Mouse (Mus musculus) megakaryocyte, embryonic 14.5 days (primary cell): ENCODE measurements around the gene Dclk1. TPM values are rescaled to one million over a fixed set of nuclear protein-coding genes. Genes with fewer than 3 reads are reported as not detected.

Experiments
- H3K27me3 ChIP-seq: replicated peaks from 2 replicates; pipeline ENCODE3; 2012; ENCODE audit warnings: inconsistent platforms
- H3K36me3 ChIP-seq: replicated peaks from 2 replicates; pipeline ENCODE3; 2012; ENCODE audit warnings: low read length, inconsistent platforms, mixed read lengths
- H3K4me1 ChIP-seq: 2 replicates; pipeline ENCODE4 v1.6.1; 2012; ENCODE audit warnings: inconsistent platforms
- H3K4me3 ChIP-seq: replicated peaks from 2 replicates; pipeline ENCODE3; 2012; ENCODE audit warnings: moderate library complexity, mild to moderate bottlenecking, inconsistent platforms
- H3K9me3 ChIP-seq: 2 replicates; pipeline ENCODE4 v1.6.1; 2012; ENCODE audit warnings: inconsistent platforms
- FLI1 ChIP-seq: IDR thresholded peaks from 2 replicates; pipeline ENCODE4 v1.6.1; 2012; ENCODE audit warnings: low read length, inconsistent platforms, mixed read lengths
- GATA1 ChIP-seq: IDR thresholded peaks from 3 replicates; pipeline ENCODE4 v1.6.1; 2012; ENCODE audit warnings: mixed read lengths, low read length, inconsistent platforms, borderline replicate concordance
- polyA plus RNA-seq: library from polyadenylated mRNA; stranded (reverse); fragments of >175 nt; gene quantifications from 2 replicates; pipeline ENCODE4 v1.2.3, GENCODE M21; 2012; ENCODE audit warnings: low replicate concordance; ENCODE audit not compliant: insufficient read depth

The Dclk1 gene
- polyA plus RNA-seq, 1 experiment, result not detected

DNA sequence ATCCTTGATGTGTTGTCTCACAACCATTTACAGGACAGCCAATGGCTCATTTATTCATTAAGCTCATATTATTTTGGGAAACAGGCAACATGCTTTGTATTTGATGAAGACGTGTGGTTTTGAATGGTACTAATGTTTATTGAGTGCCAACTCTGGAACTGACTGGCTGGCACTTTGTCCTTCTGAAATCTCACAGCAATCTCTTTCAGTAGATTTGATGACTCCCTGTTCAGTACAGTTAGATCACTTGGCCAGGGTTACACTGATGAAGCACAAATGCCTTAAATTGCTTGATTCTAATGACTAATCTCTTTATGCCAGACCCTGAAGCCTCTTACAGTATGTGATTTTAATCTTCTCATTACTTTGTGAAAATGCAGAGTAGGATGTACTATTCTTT lies 75.9 kb downstream of the Dclk1 start:
- Histone ChIP-seq H3K27me3 (no peaks in the 10 kb centered on the region), H3K36me3 (no peaks in the 10 kb centered on the region), H3K4me1 (no peaks in the 10 kb centered on the region), H3K4me3 (no peak overlapping the region), H3K9me3 (no peaks in the 10 kb centered on the region)
- TF ChIP-seq FLI1 (no peak), GATA1 (no peak)

DNA sequence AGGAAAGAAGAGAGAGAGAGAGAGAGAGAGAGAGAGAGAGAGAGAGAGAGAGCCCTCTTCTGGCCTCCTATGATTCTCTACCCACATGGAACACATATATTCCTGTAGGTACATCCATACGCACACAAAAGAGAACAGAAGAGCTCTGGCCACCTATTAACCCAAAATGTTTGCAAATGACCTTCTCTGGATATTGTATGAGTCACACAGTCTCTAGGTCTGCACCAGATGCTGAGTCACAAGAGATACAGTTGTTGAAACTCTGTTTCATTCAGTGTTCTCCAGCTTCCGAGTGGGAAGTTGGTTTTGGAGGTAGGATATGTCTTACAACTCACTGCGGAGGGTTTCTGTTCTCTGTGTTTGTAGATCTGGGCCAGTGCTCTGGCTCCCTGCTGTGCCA lies 78.4 kb downstream of the Dclk1 start:
- no peak overlapping the region for H3K4me3 ChIP-seq
- H3K4me1 ChIP-seq, result no peaks in the 10 kb centered on the region
- no peak for TF ChIP-seq FLI1
- TF ChIP-seq GATA1, result no peak
- no peaks in the 10 kb centered on the region for H3K36me3 ChIP-seq
- H3K27me3 ChIP-seq, result no peaks in the 10 kb centered on the region
- no peaks in the 10 kb centered on the region for H3K9me3 ChIP-seq

GRCm38 (mm10) chr3:55324029-55324428 lies 81.9 kb downstream of the Dclk1 start:
- H3K36me3 ChIP-seq, result no peaks in the 10 kb centered on the region
- H3K27me3 ChIP-seq, result no peaks in the 10 kb centered on the region
- TF ChIP-seq GATA1 (no peak), FLI1 (no peak)
- no peaks in the 10 kb centered on the region for H3K4me1 ChIP-seq
- H3K9me3 ChIP-seq, result no peaks in the 10 kb centered on the region
- H3K4me3 ChIP-seq, result no peak overlapping the region

DNA sequence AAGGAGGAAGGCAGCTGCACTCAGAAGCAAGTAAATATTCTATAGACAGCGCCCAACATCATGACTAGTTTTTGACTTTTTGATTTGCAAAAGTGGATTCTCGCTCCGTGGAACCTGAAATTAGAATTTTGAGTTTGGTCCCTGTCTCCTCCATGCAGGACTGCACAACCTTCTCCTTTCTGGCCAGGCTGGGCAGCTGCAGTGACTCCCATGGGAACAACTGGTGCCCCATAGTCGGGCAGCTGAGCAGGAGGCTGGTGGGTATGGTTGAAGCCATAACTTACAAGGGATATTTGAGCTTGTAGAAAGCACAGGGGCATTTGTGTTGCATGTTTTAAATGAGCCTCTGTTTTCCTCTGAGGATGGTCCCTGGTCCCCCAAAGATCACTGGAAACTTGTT lies 88.3 kb downstream of the Dclk1 start:
- Histone ChIP-seq H3K36me3 (no peaks in the 10 kb centered on the region), H3K4me1 (no peaks in the 10 kb centered on the region), H3K9me3 (peaks cover 17% of the 10 kb centered on the region), H3K27me3 (no peaks in the 10 kb centered on the region), H3K4me3 (no peak overlapping the region)
- TF ChIP-seq GATA1 (no peak), FLI1 (no peak)

DNA sequence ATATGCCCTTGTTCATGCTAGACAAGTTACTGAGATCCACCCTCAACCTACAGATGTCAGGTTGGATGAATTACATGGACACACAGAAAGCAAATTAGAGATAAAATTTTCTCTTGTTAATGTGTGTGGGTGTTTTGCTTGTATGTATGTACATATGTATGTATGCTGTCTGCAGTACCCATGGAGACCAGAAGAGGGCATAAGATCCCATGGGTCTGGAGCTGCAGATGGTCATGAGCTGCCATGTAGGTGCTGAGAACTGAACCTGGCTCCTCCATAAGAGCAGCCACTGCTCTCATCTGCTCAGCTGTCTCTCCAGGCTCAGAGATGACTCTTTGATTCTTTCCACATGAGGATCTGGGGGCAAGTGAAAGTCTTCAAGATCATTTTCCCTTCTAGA lies 89.5 kb downstream of the Dclk1 start:
- TF ChIP-seq FLI1, result no peak
- Histone ChIP-seq H3K4me3 (no peak overlapping the region), H3K27me3 (no peaks in the 10 kb centered on the region), H3K9me3 (peaks cover 17% of the 10 kb centered on the region), H3K36me3 (no peaks in the 10 kb centered on the region), H3K4me1 (no peaks in the 10 kb centered on the region)

DNA sequence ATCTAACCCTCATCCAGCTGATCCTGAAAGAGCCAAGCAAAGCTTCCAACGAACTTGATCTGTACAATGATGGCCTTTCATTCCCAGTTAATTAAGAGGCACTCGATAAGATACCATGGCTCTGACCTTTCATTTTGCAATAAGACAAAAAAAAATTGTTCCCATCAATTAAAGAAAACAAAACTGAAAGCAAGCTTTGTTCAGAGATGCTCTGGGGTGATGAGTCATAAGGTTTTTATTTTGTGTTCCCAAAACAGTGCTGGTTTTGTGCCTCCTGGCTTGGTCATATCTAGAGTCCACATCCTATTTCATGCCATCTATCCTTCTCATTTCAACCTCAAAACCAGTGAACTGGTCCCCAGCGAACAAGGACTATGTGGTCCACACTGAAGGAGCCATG lies 91.3 kb downstream of the Dclk1 start:
- peaks cover 21% of the 10 kb centered on the region for H3K9me3 ChIP-seq

GRCm38 (mm10) chr3:55336895-55337294 lies 94.7 kb downstream of the Dclk1 start:
- Histone ChIP-seq H3K4me3 (no peak overlapping the region), H3K9me3 (peaks cover 16% of the 10 kb centered on the region), H3K4me1 (no peaks in the 10 kb centered on the region), H3K36me3 (no peaks in the 10 kb centered on the region), H3K27me3 (no peaks in the 10 kb centered on the region)
- no peak for TF ChIP-seq FLI1
- TF ChIP-seq GATA1, result no peak

More for the DNA sequence above, 91.3 kb downstream of the Dclk1 start:
- H3K4me1 ChIP-seq, result no peaks in the 10 kb centered on the region
- no peak overlapping the region for H3K4me3 ChIP-seq
- TF ChIP-seq FLI1 (no peak), GATA1 (no peak)
- H3K36me3 ChIP-seq, result no peaks in the 10 kb centered on the region
- no peaks in the 10 kb centered on the region for H3K27me3 ChIP-seq

GRCm38 (mm10) chr3:55337671-55338070 lies 95.5 kb downstream of the Dclk1 start:
- Histone ChIP-seq H3K9me3 (peaks cover 11% of the 10 kb centered on the region; the same call in 1 of the 2 replicates), H3K4me1 (no peaks in the 10 kb centered on the region), H3K4me3 (no peak overlapping the region), H3K27me3 (no peaks in the 10 kb centered on the region), H3K36me3 (no peaks in the 10 kb centered on the region)
- TF ChIP-seq FLI1 (no peak), GATA1 (no peak)

DNA sequence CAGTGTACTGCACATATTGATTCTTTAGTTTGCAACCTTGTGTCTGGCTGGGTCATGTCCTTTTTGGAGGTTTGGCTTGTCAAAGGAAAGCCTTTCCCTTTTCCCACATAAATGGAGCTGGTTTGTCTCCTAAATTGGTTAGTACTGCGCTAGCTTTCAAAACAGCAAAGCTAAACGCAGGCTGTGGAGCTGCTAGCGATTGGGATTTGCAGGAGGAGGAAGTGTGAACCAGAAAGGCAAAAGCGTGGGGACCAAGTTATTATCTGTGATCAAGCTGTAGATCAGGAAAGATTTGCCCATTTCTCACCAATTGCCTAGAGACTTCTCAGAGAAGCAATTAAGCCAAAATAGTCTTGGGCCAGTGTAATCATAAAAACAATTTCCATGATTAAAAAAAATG lies 100.3 kb downstream of the Dclk1 start:
- H3K4me3 ChIP-seq, result no peak overlapping the region
- no peaks in the 10 kb centered on the region for H3K27me3 ChIP-seq
- TF ChIP-seq FLI1, result no peak
- TF ChIP-seq GATA1, result no peak
- H3K9me3 ChIP-seq, result peaks cover 8% of the 10 kb centered on the region; the same call in 1 of the 2 replicates
- no peaks in the 10 kb centered on the region for H3K4me1 ChIP-seq
- no peaks in the 10 kb centered on the region for H3K36me3 ChIP-seq

DNA sequence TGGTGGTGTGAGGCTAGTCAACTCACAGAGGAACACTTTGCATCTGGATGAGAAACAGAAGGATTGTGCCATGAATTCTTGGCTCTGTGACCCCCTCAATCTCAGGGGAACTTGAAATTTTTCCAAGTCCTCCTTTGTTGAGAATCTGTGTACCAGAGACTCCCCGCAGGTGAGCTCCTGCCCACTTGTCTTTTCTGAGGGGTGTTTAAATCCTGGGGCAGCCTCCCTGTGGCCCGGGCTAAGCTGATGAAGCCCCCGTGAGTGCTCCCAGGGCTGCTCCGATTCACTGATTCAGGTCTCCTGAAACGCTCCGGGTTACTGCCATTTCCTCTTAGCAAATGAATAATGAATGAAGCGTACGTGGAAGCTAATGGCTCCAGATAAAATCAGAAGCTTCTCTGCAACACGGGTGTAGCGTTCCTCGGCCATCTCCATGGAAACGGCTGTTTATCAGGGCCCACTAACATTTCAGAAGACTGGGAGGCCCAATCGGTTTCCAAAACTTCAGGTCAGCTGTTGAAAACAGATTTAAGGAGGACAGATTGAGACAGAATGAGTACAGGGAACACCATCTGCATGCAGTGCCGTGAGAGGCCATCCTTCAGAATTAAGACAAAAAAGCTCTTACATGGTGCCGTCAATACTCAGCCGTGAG lies 105.3 kb downstream of the Dclk1 start:
- Histone ChIP-seq H3K27me3 (no peaks in the 10 kb centered on the region), H3K36me3 (no peaks in the 10 kb centered on the region), H3K9me3 (no peaks in the 10 kb centered on the region), H3K4me1 (no peaks in the 10 kb centered on the region), H3K4me3 (no peak overlapping the region)
- TF ChIP-seq GATA1, result no peak

DNA sequence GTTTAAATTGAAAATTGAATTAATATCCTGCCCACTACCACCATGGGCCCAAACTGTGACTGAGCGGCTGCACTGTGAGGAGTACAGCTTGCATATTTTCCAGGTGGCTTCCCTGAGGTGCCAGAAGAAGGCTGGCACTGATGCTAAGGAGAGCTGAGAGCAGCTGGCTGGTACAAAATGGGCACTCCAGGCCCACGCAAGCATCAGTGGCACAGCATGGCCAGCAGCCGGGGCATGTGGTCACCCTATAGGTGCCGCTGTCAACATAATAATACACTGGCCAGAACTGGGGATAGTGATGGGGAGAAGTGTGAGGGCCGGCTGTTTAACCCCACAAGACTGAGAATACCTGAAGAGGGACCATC lies 105.8 kb downstream of the Dclk1 start:
- no peaks in the 10 kb centered on the region for H3K9me3 ChIP-seq
- no peak for TF ChIP-seq FLI1
- no peaks in the 10 kb centered on the region for H3K4me1 ChIP-seq

More for the DNA sequence above, 105.8 kb downstream of the Dclk1 start:
- Histone ChIP-seq H3K27me3 (no peaks in the 10 kb centered on the region), H3K36me3 (no peaks in the 10 kb centered on the region), H3K4me3 (no peak overlapping the region)
